Mouse (Mus musculus) neural tube, embryonic 15.5 days (tissue): ENCODE measurements around the gene 9330159F19Rik. TPM values are rescaled to one million over a fixed set of nuclear protein-coding genes. Genes with fewer than 3 reads are reported as not detected.

Experiments used
- ATAC-seq: fragments of 200-750 bp; cut with Nextera tagmentation; 2 replicates; pipeline ENCODE4 v1.8.0; 2017; ENCODE audit warnings: mild to moderate bottlenecking, moderate TSS enrichment, moderate library complexity; ENCODE audit not compliant: low FRiP score
- H3K27ac ChIP-seq: fragments of 300-500 bp; sonication (generic); replicated peaks from 2 replicates; pipeline ENCODE4 v1.5.1; 2015; ENCODE audit warnings: mild to moderate bottlenecking, inconsistent platforms
- H3K27me3 ChIP-seq: fragments of 300-500 bp; sonication (generic); replicated peaks from 2 replicates; pipeline ENCODE4 v1.6.1; 2015; ENCODE audit warnings: inconsistent platforms
- H3K36me3 ChIP-seq: fragments of 300-500 bp; sonication (generic); 2 replicates; pipeline ENCODE4 v1.6.1; 2015; ENCODE audit warnings: inconsistent platforms
- H3K4me1 ChIP-seq: fragments of 300-500 bp; sonication (generic); 2 replicates; pipeline ENCODE4 v1.6.1; 2015; ENCODE audit warnings: inconsistent platforms
- H3K4me2 ChIP-seq: fragments of 300-500 bp; sonication (generic); 2 replicates; pipeline ENCODE4 v1.6.1; 2015; ENCODE audit warnings: inconsistent platforms, mild to moderate bottlenecking, moderate library complexity
- H3K4me3 ChIP-seq: fragments of 300-500 bp; sonication (generic); replicated peaks from 2 replicates; pipeline ENCODE4 v1.5.1; 2015; ENCODE audit warnings: mild to moderate bottlenecking, inconsistent platforms
- H3K9ac ChIP-seq: fragments of 300-500 bp; sonication (generic); replicated peaks from 2 replicates; pipeline ENCODE4 v1.6.1; 2015; ENCODE audit warnings: mild to moderate bottlenecking, inconsistent platforms
- H3K9me3 ChIP-seq: fragments of 300-500 bp; sonication (generic); replicated peaks from 2 replicates; pipeline ENCODE4 v1.6.1; 2016; ENCODE audit warnings: inconsistent platforms
- WGBS: fragments of 180-500 bp; shearing (Covaris S2); methylation state at CpG from one replicate; pipeline ENCODE4 v1.1.7; 2015; ENCODE audit warnings: mixed read lengths; 5-methylcytosine and 5-hydroxymethylcytosine counted together
- polyA plus RNA-seq: library from polyadenylated mRNA; unstranded; fragments of >200 nt; fragmentation: Nextera tagmentation; extraction: Ambion mirVana; gene quantifications from 2 replicates; pipeline ENCODE4 v1.2.1, GENCODE M21; 2015

The 9330159F19Rik gene
- 21.4 and 26.9 TPM in 2 replicates for polyA plus RNA-seq

GRCm38 (mm10) chr10:29211453-29211852 is at the start of gene 9330159F19Rik:
TSS of gene 9330159F19Rik (plus strand) at chr10:29211606.
- H3K9me3 ChIP-seq: no peaks in the 10 kb centered on the region
- 10% methylated on average over 4 of the region's 4 CpGs for WGBS

GRCm38 (mm10) chr10:29161664-29162063 is 49.7 kb upstream of the 9330159F19Rik start:
- no peak for ATAC-seq
- Histone ChIP-seq H3K9ac (no peak overlapping the region), H3K27ac (no peak overlapping the region), H3K4me3 (no peak overlapping the region), H3K9me3 (no peaks in the 10 kb centered on the region), H3K27me3 (no peaks in the 10 kb centered on the region), H3K4me1 (no peaks in the 10 kb centered on the region), H3K4me2 (no peak overlapping the region), H3K36me3 (peaks cover 46% of the 10 kb centered on the region)
- WGBS: 67% methylated on average over 2 of the region's 2 CpGs

More at GRCm38 (mm10) chr10:29211453-29211852, at the start of gene 9330159F19Rik:
- H3K36me3 ChIP-seq: peaks cover 2% of the 10 kb centered on the region; the same call in 1 of the 2 replicates
- 0 out of 2 replicates have a peak, but pooled peaks cover 5% of the 10 kb centered on the region for H3K4me1 ChIP-seq
- H3K27ac ChIP-seq: no peak within 1 kb of the TSS
- H3K9ac ChIP-seq: no peak within 1 kb of the TSS
- no peak within 1 kb of the TSS for H3K4me3 ChIP-seq
- H3K4me2 ChIP-seq: no peak within 1 kb of the TSS
- no peaks in the 10 kb centered on the region for H3K27me3 ChIP-seq
- no peak for ATAC-seq

GRCm38 (mm10) chr10:29173778-29174177 is 37.6 kb upstream of the 9330159F19Rik start:
- peak; percentile 72; the same call in 1 of the 2 replicates for ATAC-seq
- H3K36me3 ChIP-seq: peaks cover 31% of the 10 kb centered on the region
- 65% methylated on average over 2 of the region's 2 CpGs for WGBS

GRCm38 (mm10) chr10:29175656-29176055 is 35.8 kb upstream of the 9330159F19Rik start:
- Histone ChIP-seq H3K4me1 (no peaks in the 10 kb centered on the region), H3K36me3 (peaks cover 32% of the 10 kb centered on the region), H3K27me3 (no peaks in the 10 kb centered on the region), H3K4me2 (no peak overlapping the region), H3K9ac (no peak overlapping the region), H3K4me3 (no peak overlapping the region), H3K27ac (no peak overlapping the region), H3K9me3 (0 out of 2 replicates have a peak, but pooled peaks cover 2% of the 10 kb centered on the region)
- no peak for ATAC-seq
- WGBS: 77% methylated on average over 3 of the region's 3 CpGs

More at GRCm38 (mm10) chr10:29173778-29174177, 37.6 kb upstream of the 9330159F19Rik start:
- H3K27ac ChIP-seq: no peak overlapping the region
- H3K4me1 ChIP-seq: no peaks in the 10 kb centered on the region
- H3K9me3 ChIP-seq: 0 out of 2 replicates have a peak, but pooled peaks cover 2% of the 10 kb centered on the region
- H3K27me3 ChIP-seq: no peaks in the 10 kb centered on the region
- no peak overlapping the region for H3K9ac ChIP-seq
- no peak overlapping the region for H3K4me2 ChIP-seq
- no peak overlapping the region for H3K4me3 ChIP-seq

GRCm38 (mm10) chr10:29176881-29177280 is 34.5 kb upstream of the 9330159F19Rik start:
- 76% methylated on average over 4 of the region's 4 CpGs for WGBS
- no peak overlapping the region for H3K9ac ChIP-seq
- no peaks in the 10 kb centered on the region for H3K4me1 ChIP-seq
- no peak overlapping the region for H3K27ac ChIP-seq
- H3K27me3 ChIP-seq: no peaks in the 10 kb centered on the region
- ATAC-seq: no peak
- peaks cover 32% of the 10 kb centered on the region for H3K36me3 ChIP-seq
- H3K9me3 ChIP-seq: no peaks in the 10 kb centered on the region
- H3K4me3 ChIP-seq: no peak overlapping the region
- no peak overlapping the region for H3K4me2 ChIP-seq

- Histone ChIP-seq H3K36me3 (peaks cover 42% of the 10 kb centered on the region), H3K27me3 (no peaks in the 10 kb centered on the region), H3K27ac (no peak overlapping the region), H3K4me1 (no peaks in the 10 kb centered on the region), H3K9ac (no peak overlapping the region), H3K4me2 (no peak overlapping the region), H3K4me3 (no peak overlapping the region), H3K9me3 (no peaks in the 10 kb centered on the region)
- 54% methylated on average over 2 of the region's 2 CpGs for WGBS
- no peak for ATAC-seq
Measured at GRCm38 (mm10) chr10:29178003-29178402, 33.4 kb upstream of the 9330159F19Rik start.

- Histone ChIP-seq H3K9ac (no peak overlapping the region), H3K36me3 (peaks cover 43% of the 10 kb centered on the region), H3K9me3 (no peaks in the 10 kb centered on the region), H3K4me1 (no peaks in the 10 kb centered on the region), H3K27me3 (no peaks in the 10 kb centered on the region), H3K27ac (no peak overlapping the region), H3K4me2 (no peak overlapping the region), H3K4me3 (no peak overlapping the region)
- WGBS: 47% methylated on average over 3 of the region's 3 CpGs
- ATAC-seq: no peak
Measured at GRCm38 (mm10) chr10:29180210-29180609, 31.2 kb upstream of the 9330159F19Rik start.

- peaks cover 36% of the 10 kb centered on the region for H3K36me3 ChIP-seq
Measured at GRCm38 (mm10) chr10:29181046-29181445, 30.4 kb upstream of the 9330159F19Rik start.

GRCm38 (mm10) chr10:29193769-29194168 is 17.6 kb upstream of the 9330159F19Rik start:
- Histone ChIP-seq H3K4me2 (no peak overlapping the region), H3K9me3 (no peaks in the 10 kb centered on the region), H3K4me3 (no peak overlapping the region), H3K9ac (no peak overlapping the region), H3K27me3 (no peaks in the 10 kb centered on the region), H3K27ac (no peak overlapping the region), H3K36me3 (peaks cover 44% of the 10 kb centered on the region), H3K4me1 (no peaks in the 10 kb centered on the region)
- no peak for ATAC-seq

More at GRCm38 (mm10) chr10:29181046-29181445, 30.4 kb upstream of the 9330159F19Rik start:
- Histone ChIP-seq H3K4me1 (no peaks in the 10 kb centered on the region), H3K4me3 (no peak overlapping the region), H3K27ac (no peak overlapping the region), H3K9me3 (no peaks in the 10 kb centered on the region), H3K27me3 (no peaks in the 10 kb centered on the region), H3K4me2 (no peak overlapping the region), H3K9ac (no peak overlapping the region)
- whole genome bisulfite sequencing: 80% methylated on average over 2 of the region's 2 CpGs
- ATAC-seq: no peak

- Histone ChIP-seq H3K27me3 (no peaks in the 10 kb centered on the region), H3K4me2 (no peak overlapping the region), H3K4me3 (no peak overlapping the region), H3K9ac (no peak overlapping the region), H3K9me3 (no peaks in the 10 kb centered on the region), H3K27ac (no peak overlapping the region), H3K4me1 (no peaks in the 10 kb centered on the region), H3K36me3 (peaks cover 52% of the 10 kb centered on the region)
- 98% methylated on average over 33 of the region's 33 CpGs for WGBS
- ATAC-seq: no peak
Measured at GRCm38 (mm10) chr10:29196811-29197210, 14.6 kb upstream of the 9330159F19Rik start.

GRCm38 (mm10) chr10:29198642-29199041 is 12.8 kb upstream of the 9330159F19Rik start, which contains the start of gene Gm49353:
TSS of gene Gm49353 (plus strand) at chr10:29198954.
- Histone ChIP-seq H3K27me3 (no peaks in the 10 kb centered on the region), H3K27ac (no peak within 1 kb of the TSS), H3K9me3 (no peaks in the 10 kb centered on the region), H3K9ac (no peak within 1 kb of the TSS), H3K4me3 (no peak within 1 kb of the TSS), H3K4me2 (no peak within 1 kb of the TSS), H3K4me1 (no peaks in the 10 kb centered on the region), H3K36me3 (peaks cover 59% of the 10 kb centered on the region)
- no peak for ATAC-seq
- WGBS: 76% methylated on average over 7 of the region's 7 CpGs

GRCm38 (mm10) chr10:29199835-29200234 is 11.6 kb upstream of the 9330159F19Rik start:
- H3K4me2 ChIP-seq: no peak overlapping the region
- H3K27me3 ChIP-seq: no peaks in the 10 kb centered on the region
- no peak overlapping the region for H3K4me3 ChIP-seq
- no peak for ATAC-seq
- 79% methylated on average over 3 of the region's 3 CpGs for WGBS
- no peak overlapping the region for H3K9ac ChIP-seq
- peaks cover 54% of the 10 kb centered on the region for H3K36me3 ChIP-seq
- no peak overlapping the region for H3K27ac ChIP-seq
- H3K4me1 ChIP-seq: no peaks in the 10 kb centered on the region
- no peaks in the 10 kb centered on the region for H3K9me3 ChIP-seq
